Mouse (Mus musculus) stomach, postnatal 0 days (tissue): ENCODE results near the gene Platr17.

Source experiments
- CTCF ChIP-seq: IDR thresholded peaks from 2 replicates; pipeline ENCODE4 v1.5.1; 2016; ENCODE audit warnings: antibody characterized with exemption, low read depth, mild to moderate bottlenecking, moderate library complexity
- EP300 ChIP-seq: optimal IDR thresholded peaks from 2 replicates; pipeline ENCODE3; 2016; ENCODE audit warnings: antibody characterized with exemption

- no peak for TF ChIP-seq CTCF
- no peak for TF ChIP-seq EP300
Measured at GRCm38 (mm10) chr17:33948090-33948904, 43.4 kb downstream of the Platr17 start.
